Mouse (Mus musculus) erythroblast, embryonic 14.5 days (primary cell): ENCODE measurements around the gene Ccdc47.

Experiments used
- GATA1 ChIP-seq: IDR thresholded peaks from 2 replicates; pipeline ENCODE4 v1.6.1; 2012; ENCODE audit warnings: low read length, inconsistent platforms, mixed read lengths
- TAL1 ChIP-seq: IDR thresholded peaks from 3 replicates; pipeline ENCODE4 v1.6.1; 2012; ENCODE audit warnings: low read length, inconsistent platforms, mixed read lengths

- TF ChIP-seq GATA1 (no peak), TAL1 (no peak)
These were observed 51.5 kb downstream of the Ccdc47 start for GRCm38 (mm10) chr11:106164601-106165180.
